Comparison of ENCODE assay signal across 8 mouse cellular contexts in the genomic region with DNA sequence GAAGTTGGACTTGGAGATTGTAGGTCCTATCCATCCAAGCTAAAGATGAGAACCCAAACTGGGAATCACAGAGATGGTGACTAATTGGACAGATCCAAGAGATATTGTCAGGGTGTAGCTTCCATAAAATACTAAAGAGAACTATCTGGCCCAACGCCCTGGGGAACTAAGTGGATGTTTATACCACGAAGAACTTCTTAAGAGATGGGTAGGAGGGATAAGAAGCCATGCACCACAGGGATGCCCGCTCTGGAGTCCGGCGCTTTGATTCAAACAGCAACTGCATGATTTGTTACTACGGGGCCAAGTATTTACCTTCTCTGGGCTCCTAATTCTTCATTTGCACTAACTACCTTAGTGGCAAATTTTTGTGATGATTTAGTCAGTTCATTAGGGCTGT. TPM values are rescaled to one million over a fixed set of nuclear protein-coding genes. Genes with fewer than 3 reads are reported as not detected.
DNase-seq lines count a peak whose midpoint lies in the region; ATAC-seq and TF ChIP-seq lines count a peak whose summit lies in the region.

No protein-coding gene starts in this region.

- no peaks in the 10 kb centered on the region for H3K4me1 ChIP-seq in embryonic facial prominence, embryonic 11.5 days (ENCODE audit: control insufficient read depth, insufficient read depth, low read length)
- peaks cover 12% of the 10 kb centered on the region for H3K4me1 ChIP-seq in hindbrain, embryonic 15.5 days (replicated peaks)
- peaks cover 10% of the 10 kb centered on the region; the same call in 1 of the 2 replicates for H3K4me1 ChIP-seq in midbrain, embryonic 12.5 days

- 2% methylated on average over 6 of the region's 6 CpGs for WGBS in embryonic facial prominence, embryonic 11.5 days
- 3% methylated on average over 6 of the region's 6 CpGs for WGBS in hindbrain, embryonic 15.5 days
- 3% methylated on average over 6 of the region's 6 CpGs for whole genome bisulfite sequencing in midbrain, embryonic 12.5 days

- TF ChIP-seq CTCF in layer of hippocampus, adult 2 months (conservative IDR thresholded peaks at IDR 0.05): no peak

- ATAC-seq in embryonic facial prominence, embryonic 11.5 days (replicated peaks; ENCODE audit: insufficient number of reproducible peaks, low FRiP score, low TSS enrichment, low read depth): peak; percentile 1; the same call in 1 of the 2 replicates
- peak; percentile 50 for ATAC-seq in hindbrain, embryonic 15.5 days (ENCODE audit: low FRiP score, low read depth)
- ATAC-seq in midbrain, embryonic 12.5 days (ENCODE audit: low FRiP score, low read depth): peak; percentile 50

- H3K27me3 ChIP-seq in embryonic facial prominence, embryonic 11.5 days (ENCODE audit: control insufficient read depth, insufficient read depth, low read length): no peaks in the 10 kb centered on the region
- no peaks in the 10 kb centered on the region for H3K27me3 ChIP-seq in hindbrain, embryonic 15.5 days
- no peaks in the 10 kb centered on the region for H3K27me3 ChIP-seq in midbrain, embryonic 12.5 days

- peak overlapping the region; percentile 87 for H3K27ac ChIP-seq in layer of hippocampus, adult 2 months
- no peak overlapping the region for H3K27ac ChIP-seq in embryonic facial prominence, embryonic 11.5 days (replicated peaks; ENCODE audit: low read depth, low read length)
- H3K27ac ChIP-seq in hindbrain, embryonic 15.5 days (replicated peaks): peak overlapping the region; percentile 85
- no peak overlapping the region; the same call in 1 of the 2 replicates for H3K27ac ChIP-seq in midbrain, embryonic 12.5 days (replicated peaks)

- peak overlapping the region; percentile 56 for H3K4me2 ChIP-seq in embryonic facial prominence, embryonic 11.5 days (ENCODE audit: low read depth, low read length)
- peak overlapping the region; percentile 61 for H3K4me2 ChIP-seq in hindbrain, embryonic 15.5 days
- H3K4me2 ChIP-seq in midbrain, embryonic 12.5 days (replicated peaks): peak overlapping the region; percentile 64

- no peaks in the 10 kb centered on the region for H3K9me3 ChIP-seq in embryonic facial prominence, embryonic 11.5 days (replicated peaks; ENCODE audit: control insufficient read depth, low read length)
- H3K9me3 ChIP-seq in hindbrain, embryonic 15.5 days: no peaks in the 10 kb centered on the region
- H3K9me3 ChIP-seq in midbrain, embryonic 12.5 days: no peaks in the 10 kb centered on the region

- no peak for DNase-seq in layer of hippocampus, adult 2 months (ENCODE audit: low spot score in 2 of 2)
- no peak for DNase-seq in layer of hippocampus, adult 9-11 months
- DNase-seq in embryonic facial prominence, embryonic 11.5 days (ENCODE audit: low spot score): peak; percentile 1
- DNase-seq in retina, postnatal 1 day: no peak
- DNase-seq in testis, postnatal 14 days (ENCODE audit: low spot score): no peak
- DNase-seq in gastrocnemius, adult 18-20 months (ENCODE audit: low spot score): no peak

- peak overlapping the region; percentile 75 for H3K9ac ChIP-seq in embryonic facial prominence, embryonic 11.5 days (replicated peaks; ENCODE audit: low read length)
- H3K9ac ChIP-seq in hindbrain, embryonic 15.5 days: peak overlapping the region; percentile 82
- peak overlapping the region; percentile 66 for H3K9ac ChIP-seq in midbrain, embryonic 12.5 days (replicated peaks)

- peak overlapping the region; percentile 83 for H3K4me3 ChIP-seq in layer of hippocampus, adult 2 months
- H3K4me3 ChIP-seq in embryonic facial prominence, embryonic 11.5 days (ENCODE audit: low read depth, low read length): peak overlapping the region; percentile 63
- H3K4me3 ChIP-seq in hindbrain, embryonic 15.5 days: peak overlapping the region; percentile 72
- peak overlapping the region; percentile 66 for H3K4me3 ChIP-seq in midbrain, embryonic 12.5 days

- H3K36me3 ChIP-seq in embryonic facial prominence, embryonic 11.5 days (replicated peaks; ENCODE audit: control insufficient read depth, insufficient read depth, low read depth, low read length): no peaks in the 10 kb centered on the region
- H3K36me3 ChIP-seq in hindbrain, embryonic 15.5 days: 0 out of 2 replicates have a peak, but pooled peaks cover 4% of the 10 kb centered on the region
- H3K36me3 ChIP-seq in midbrain, embryonic 12.5 days: 0 out of 2 replicates have a peak, but pooled peaks cover 4% of the 10 kb centered on the region

RNA-seq across cellular contexts. Expression of a gene that starts 0.6 kb away (rescaled TPM):
- 10 to 100 TPM; 17.4 to 17.7 TPM for total RNA-seq in layer of hippocampus, adult 2 months (2021)
- 16.6 and 16.9 TPM in 2 replicates for polyA plus RNA-seq in embryonic facial prominence, embryonic 11.5 days (2014; fragmentation: Nextera tagmentation; extraction: Ambion mirVana)
- 23.2 TPM in 2 replicates for polyA plus RNA-seq in hindbrain, embryonic 15.5 days (2015; fragmentation: Nextera tagmentation; extraction: Ambion mirVana)
- polyA plus RNA-seq in midbrain, embryonic 12.5 days (2016; fragmentation: Nextera tagmentation; extraction: Ambion mirVana): 21.5 and 21.7 TPM in 2 replicates
- 1 to 10 TPM; 7.5 to 10.0 TPM for total RNA-seq in gastrocnemius, adult 18-20 months (2021)

RNA-seq across cellular contexts. Expression of a gene that starts 40.7 kb away (rescaled TPM):
- total RNA-seq in layer of hippocampus, adult 2 months (2021): 1 to 10 TPM; 1.5 to 1.8 TPM
- 275 and 297 TPM in 2 replicates for polyA plus RNA-seq in embryonic facial prominence, embryonic 11.5 days (2014; fragmentation: Nextera tagmentation; extraction: Ambion mirVana)
- polyA plus RNA-seq in hindbrain, embryonic 15.5 days (2015; fragmentation: Nextera tagmentation; extraction: Ambion mirVana): 37.7 and 46.5 TPM in 2 replicates
- polyA plus RNA-seq in midbrain, embryonic 12.5 days (2016; fragmentation: Nextera tagmentation; extraction: Ambion mirVana): 203 and 207 TPM in 2 replicates
- not detected for total RNA-seq in gastrocnemius, adult 18-20 months (2021)

Comparison
In these comparisons a context has a peak if more than half of its experiments do, and no peak if none do; other contexts are left out.
1. H3K27ac ChIP-seq: peak in layer of hippocampus, adult 2 months (single experiment) and hindbrain, embryonic 15.5 days (single experiment); none in embryonic facial prominence, embryonic 11.5 days (single experiment) and midbrain, embryonic 12.5 days (single experiment).
2. Peak in every context shown above with its lines, with median percentiles within 50 percentile points of each other: H3K4me3 ChIP-seq, ATAC-seq, H3K4me2 ChIP-seq and H3K9ac ChIP-seq.